26 mouse cellular contexts compared by ENCODE assay signal in genomic region chr7:50925012-50925398, GRCm38 (mm10).
DNase-seq lines count a peak whose midpoint lies in the region; ATAC-seq lines count a peak whose summit lies in the region.
"Had no signal": no experiment of that assay in that cellular context is flagged by ENCODE, and none has a peak within 500 bp of the region (broad histone marks: within the 10 kb centered on the region; RNA-seq: fewer than 3 reads in every experiment).

No protein-coding gene starts in this region.

- no peak overlapping the region for H3K4me2 ChIP-seq in hindbrain, embryonic 11.5 days (replicated peaks; ENCODE audit: low read depth, low read length)
- H3K4me2 ChIP-seq in hindbrain, embryonic 13.5 days: no peak overlapping the region
- no peak overlapping the region for H3K4me2 ChIP-seq in neural tube, embryonic 12.5 days (replicated peaks)
- H3K4me2 ChIP-seq in neural tube, embryonic 15.5 days: no peak overlapping the region
- H3K4me2 ChIP-seq in forebrain, embryonic 16.5 days (ENCODE audit: low read length): no peak overlapping the region
- no peak overlapping the region for H3K4me2 ChIP-seq in midbrain, embryonic 16.5 days (ENCODE audit: low read length)
- H3K4me2 ChIP-seq: heart, embryonic 11.5 days; intestine, embryonic 15.5 days; limb, embryonic 15.5 days had no signal

- no peaks in the 10 kb centered on the region for H3K27me3 ChIP-seq in hindbrain, embryonic 11.5 days (ENCODE audit: control insufficient read depth, insufficient read depth, low read length)
- H3K27me3 ChIP-seq in hindbrain, embryonic 13.5 days: no peaks in the 10 kb centered on the region
- no peaks in the 10 kb centered on the region for H3K27me3 ChIP-seq in neural tube, embryonic 12.5 days (replicated peaks)
- H3K27me3 ChIP-seq in neural tube, embryonic 15.5 days (replicated peaks): no peaks in the 10 kb centered on the region
- no peaks in the 10 kb centered on the region for H3K27me3 ChIP-seq in forebrain, embryonic 16.5 days (replicated peaks; ENCODE audit: control insufficient read depth, insufficient read depth, low read length)
- H3K27me3 ChIP-seq in midbrain, embryonic 16.5 days (ENCODE audit: control insufficient read depth, insufficient read depth, low read depth, low read length): no peaks in the 10 kb centered on the region
- H3K27me3 ChIP-seq: intestine, embryonic 15.5 days; limb, embryonic 15.5 days had no signal

- H3K9ac ChIP-seq in hindbrain, embryonic 11.5 days (ENCODE audit: low read depth, low read length): no peak overlapping the region
- no peak overlapping the region for H3K9ac ChIP-seq in hindbrain, embryonic 13.5 days
- H3K9ac ChIP-seq in neural tube, embryonic 12.5 days: no peak overlapping the region
- H3K9ac ChIP-seq in neural tube, embryonic 15.5 days (replicated peaks): no peak overlapping the region
- H3K9ac ChIP-seq in forebrain, embryonic 16.5 days (replicated peaks; ENCODE audit: low read depth, low read length): no peak overlapping the region
- H3K9ac ChIP-seq in midbrain, embryonic 16.5 days (ENCODE audit: low read depth, low read length): no peak overlapping the region
- H3K9ac ChIP-seq: intestine, embryonic 15.5 days; limb, embryonic 15.5 days; liver, embryonic 14.5 days had no signal

- no peak for DNase-seq in hindbrain, embryonic 11.5 days (ENCODE audit: low spot score)
- DNase-seq in layer of hippocampus, adult 18-20 months (ENCODE audit: low spot score in 2 of 2): no peak
- DNase-seq in kidney, postnatal 14 days: no peak
- DNase-seq: adrenal gland, postnatal 25 days; cerebellum, adult 18-20 months; cerebellum, postnatal 10 days; gastrocnemius, postnatal 14 days; heart, adult 18-20 months; heart, postnatal 4 days; kidney, adult 2 months; layer of hippocampus, adult 9-11 months; lung, adult 2 months; lung, postnatal 10 days; right cerebral cortex, postnatal 14 days had no signal

- 0 out of 2 replicates have a peak, but pooled peaks cover 2% of the 10 kb centered on the region for H3K4me1 ChIP-seq in hindbrain, embryonic 11.5 days (replicated peaks; ENCODE audit: control insufficient read depth, insufficient read depth, low read length)
- H3K4me1 ChIP-seq in hindbrain, embryonic 13.5 days (replicated peaks): peaks cover 5% of the 10 kb centered on the region
- peaks cover 11% of the 10 kb centered on the region; the same call in 1 of the 2 replicates for H3K4me1 ChIP-seq in neural tube, embryonic 12.5 days
- H3K4me1 ChIP-seq in neural tube, embryonic 15.5 days: peaks cover 5% of the 10 kb centered on the region; the same call in 1 of the 2 replicates
- H3K4me1 ChIP-seq in forebrain, embryonic 16.5 days (replicated peaks; ENCODE audit: control insufficient read depth, insufficient read depth, low read length): peaks cover 8% of the 10 kb centered on the region; the same call in 1 of the 2 replicates
- H3K4me1 ChIP-seq in midbrain, embryonic 16.5 days (ENCODE audit: control insufficient read depth, insufficient read depth, low read length): peaks cover 10% of the 10 kb centered on the region; the same call in 1 of the 2 replicates
- H3K4me1 ChIP-seq: intestine, embryonic 15.5 days; limb, embryonic 10.5 days; limb, embryonic 15.5 days had no signal

- H3K9me3 ChIP-seq in hindbrain, embryonic 11.5 days (ENCODE audit: control insufficient read depth, low read length): no peaks in the 10 kb centered on the region
- H3K9me3 ChIP-seq in hindbrain, embryonic 13.5 days: no peaks in the 10 kb centered on the region
- H3K9me3 ChIP-seq in neural tube, embryonic 12.5 days: no peaks in the 10 kb centered on the region
- no peaks in the 10 kb centered on the region for H3K9me3 ChIP-seq in neural tube, embryonic 15.5 days (replicated peaks)
- no peaks in the 10 kb centered on the region for H3K9me3 ChIP-seq in forebrain, embryonic 16.5 days (ENCODE audit: control insufficient read depth, low read length)
- H3K9me3 ChIP-seq in midbrain, embryonic 16.5 days (replicated peaks; ENCODE audit: control insufficient read depth, low read length, poor library complexity, severe bottlenecking): no peaks in the 10 kb centered on the region
- H3K9me3 ChIP-seq: intestine, embryonic 15.5 days; limb, embryonic 10.5 days; limb, embryonic 15.5 days had no signal

- ATAC-seq in hindbrain, embryonic 11.5 days (ENCODE audit: low FRiP score): peak; percentile 25; the same call in 1 of the 2 replicates
- no peak for ATAC-seq in hindbrain, embryonic 13.5 days (ENCODE audit: low FRiP score)
- 0 out of 2 replicates have a peak, but pooled peaks have one; percentile 46 for ATAC-seq in neural tube, embryonic 12.5 days (ENCODE audit: low FRiP score, low read depth)
- no peak for ATAC-seq in neural tube, embryonic 15.5 days (ENCODE audit: low FRiP score)
- ATAC-seq in forebrain, embryonic 16.5 days: peak; percentile 48; the same call in 1 of the 2 replicates
- ATAC-seq in midbrain, embryonic 16.5 days: peak; percentile 51; the same call in 1 of the 2 replicates
- ATAC-seq: intestine, embryonic 15.5 days had no signal

- 76% methylated on average over 4 of the region's 4 CpGs for WGBS in hindbrain, embryonic 11.5 days
- WGBS in hindbrain, embryonic 13.5 days: 62% methylated on average over 4 of the region's 4 CpGs
- 64% methylated on average over 4 of the region's 4 CpGs for WGBS in neural tube, embryonic 12.5 days
- WGBS in neural tube, embryonic 15.5 days: 54% methylated on average over 4 of the region's 4 CpGs
- 56% methylated on average over 4 of the region's 4 CpGs for WGBS in forebrain, embryonic 16.5 days
- 28% methylated on average over 4 of the region's 4 CpGs for WGBS in midbrain, embryonic 16.5 days

- H3K4me3 ChIP-seq in hindbrain, embryonic 11.5 days (ENCODE audit: low read depth, low read length): no peak overlapping the region
- no peak overlapping the region for H3K4me3 ChIP-seq in hindbrain, embryonic 13.5 days
- no peak overlapping the region for H3K4me3 ChIP-seq in neural tube, embryonic 12.5 days
- H3K4me3 ChIP-seq in neural tube, embryonic 15.5 days (replicated peaks): no peak overlapping the region
- H3K4me3 ChIP-seq in forebrain, embryonic 16.5 days (replicated peaks; ENCODE audit: low read length): no peak overlapping the region
- no peak overlapping the region for H3K4me3 ChIP-seq in midbrain, embryonic 16.5 days (ENCODE audit: low read depth, low read length)
- H3K4me3 ChIP-seq: erythroblast, embryonic 14.5 days; intestine, embryonic 15.5 days; limb, embryonic 10.5 days; limb, embryonic 15.5 days had no signal

- no peak overlapping the region for H3K27ac ChIP-seq in hindbrain, embryonic 11.5 days (ENCODE audit: low read depth, low read length)
- H3K27ac ChIP-seq in hindbrain, embryonic 13.5 days: no peak overlapping the region
- H3K27ac ChIP-seq in neural tube, embryonic 12.5 days: no peak overlapping the region
- H3K27ac ChIP-seq in neural tube, embryonic 15.5 days (replicated peaks): no peak overlapping the region
- no peak overlapping the region for H3K27ac ChIP-seq in forebrain, embryonic 16.5 days (ENCODE audit: low read length)
- H3K27ac ChIP-seq in midbrain, embryonic 16.5 days (ENCODE audit: low read length): no peak overlapping the region
- H3K27ac ChIP-seq: intestine, embryonic 15.5 days; limb, embryonic 10.5 days; limb, embryonic 15.5 days; liver, embryonic 14.5 days; macrophage had no signal

- H3K36me3 ChIP-seq in hindbrain, embryonic 11.5 days (ENCODE audit: control insufficient read depth, insufficient read depth, low read length): no peaks in the 10 kb centered on the region
- H3K36me3 ChIP-seq in hindbrain, embryonic 13.5 days: no peaks in the 10 kb centered on the region
- H3K36me3 ChIP-seq in neural tube, embryonic 12.5 days: no peaks in the 10 kb centered on the region
- H3K36me3 ChIP-seq in neural tube, embryonic 15.5 days: no peaks in the 10 kb centered on the region
- H3K36me3 ChIP-seq in forebrain, embryonic 16.5 days (ENCODE audit: control insufficient read depth, insufficient read depth): no peaks in the 10 kb centered on the region
- H3K36me3 ChIP-seq in midbrain, embryonic 16.5 days (ENCODE audit: control insufficient read depth, insufficient read depth, low read length): no peaks in the 10 kb centered on the region
- H3K36me3 ChIP-seq: intestine, embryonic 15.5 days; limb, embryonic 10.5 days; limb, embryonic 15.5 days had no signal

Comparison
In these comparisons a context has a peak if more than half of its experiments do, and no peak if none do; other contexts are left out.
1. ATAC-seq: peak in hindbrain, embryonic 11.5 days (single experiment), neural tube, embryonic 12.5 days (single experiment), forebrain, embryonic 16.5 days (single experiment) and midbrain, embryonic 16.5 days (single experiment); none in hindbrain, embryonic 13.5 days (single experiment) and neural tube, embryonic 15.5 days (single experiment).